Mouse (Mus musculus) thymus, adult 18-20 months (tissue): Measurements from ENCODE around the gene Gjb5.

Experiments used
- DNase-seq, 2 experiments: peaks; one replicate each; pipeline ENCODE4 v3.0.0; 2022; ENCODE audit warnings: mixed read lengths in 2 of 2

The Gjb5 gene

GRCm38 (mm10) chr4:127306915-127307314 is 51.1 kb downstream of the Gjb5 start:
- no peak for DNase-seq
